Mouse (Mus musculus) lung, adult 2 months (tissue): Measurements from ENCODE around the gene Slc35d3.

Source experiments
- CTCF ChIP-seq: fragments of 200-500 bp; IDR thresholded peaks from 2 replicates; pipeline ENCODE4 v1.5.1; 2011; ENCODE audit warnings: mild to moderate bottlenecking, low read length, control low read depth; ENCODE audit not compliant: insufficient read depth
- POLR2A ChIP-seq: fragments of 200-500 bp; IDR thresholded peaks from 2 replicates; pipeline ENCODE4 v1.6.1; 2011; ENCODE audit warnings: low read depth, mild to moderate bottlenecking, control low read depth, low read length, borderline replicate concordance; ENCODE audit errors: extremely low read depth

DNA sequence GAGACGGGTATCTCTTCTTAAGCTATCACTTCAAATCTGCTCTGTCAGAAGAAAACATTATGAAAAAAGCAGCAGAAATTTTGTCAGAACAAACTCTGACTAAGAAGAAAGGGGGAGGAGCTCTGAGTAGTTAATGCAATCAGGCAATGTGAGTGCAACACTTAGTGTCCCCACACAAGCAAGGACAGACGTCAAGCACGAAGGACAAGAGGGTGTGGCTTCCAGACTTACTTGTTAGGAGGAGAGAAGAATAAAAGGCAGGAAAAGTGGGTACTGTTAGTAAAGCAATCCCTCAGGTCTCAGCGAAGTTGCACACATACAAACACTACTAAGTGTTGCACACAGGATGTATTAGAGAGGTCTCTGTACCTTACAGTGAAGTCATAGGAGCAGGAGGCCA is 33.1 kb upstream of the Slc35d3 start:
- TF ChIP-seq CTCF (no peak), POLR2A (no peak)
